Mouse (Mus musculus): ENCODE data around the gene Rara. TPM values are rescaled to one million over a fixed set of nuclear protein-coding genes. Genes with fewer than 3 reads are reported as not detected.

Gene Rara
- polyA plus RNA-seq, 1 experiment, result 13.5 TPM

DNA sequence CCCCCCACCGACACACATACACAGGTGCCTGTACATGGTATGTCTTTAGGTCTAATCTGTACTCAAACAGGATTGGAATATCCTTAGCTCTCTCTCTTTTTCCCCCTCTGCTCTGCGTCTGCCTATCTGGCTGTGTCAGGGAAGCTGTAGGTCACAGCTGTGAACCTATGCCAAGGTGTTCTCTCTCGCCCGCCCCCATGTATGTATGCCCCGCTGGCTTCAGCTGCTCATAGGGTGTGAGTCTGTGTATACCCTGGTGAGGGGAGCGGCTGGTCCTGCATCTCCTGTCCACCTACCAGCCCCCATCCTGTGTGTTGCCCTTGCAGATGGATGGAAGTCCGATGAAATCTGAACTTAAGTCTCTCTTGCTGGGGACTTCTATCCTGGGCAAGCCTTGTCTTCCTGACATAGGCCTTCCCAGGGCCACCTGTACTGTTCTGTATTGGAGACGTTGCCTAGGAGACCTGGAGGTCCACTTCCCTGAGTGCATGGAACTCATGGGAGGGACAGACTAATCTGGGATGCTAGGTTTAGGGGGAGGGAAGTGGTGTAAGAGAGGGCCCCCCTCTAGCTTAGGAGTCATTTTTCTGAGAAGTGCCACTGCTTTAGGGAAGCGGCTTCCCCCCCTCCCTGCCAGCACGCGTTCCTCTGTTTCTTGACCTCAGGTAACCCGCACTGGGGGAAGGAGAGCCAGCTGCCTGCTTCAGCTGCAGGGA lies 21.8 kb downstream of the Rara start:
- no peak for TF ChIP-seq POLR2A (IDR thresholded peaks at IDR 0.05; ENCODE audit: borderline replicate concordance, insufficient read depth, low read length)
- no peak for TF ChIP-seq CTCF (IDR thresholded peaks at IDR 0.05; ENCODE audit: borderline replicate concordance, insufficient read depth, low read depth, low read length)
- WGBS, result 66% methylated on average over 12 of the region's 12 CpGs
- Histone ChIP-seq H3K4me3 (replicated peaks; ENCODE audit: insufficient read depth, low read depth, low read length) (no peak overlapping the region), H3K27ac (ENCODE audit: insufficient read depth, low read length) (no peak overlapping the region), H3K27me3 (ENCODE audit: control insufficient read depth, insufficient read depth, low read length) (no peaks in the 10 kb centered on the region), H3K4me1 (ENCODE audit: control insufficient read depth, insufficient read depth, low read length) (peaks cover 42% of the 10 kb centered on the region)
- peak in 1 of 2 experiments; percentile 36 for DNase-seq

DNA sequence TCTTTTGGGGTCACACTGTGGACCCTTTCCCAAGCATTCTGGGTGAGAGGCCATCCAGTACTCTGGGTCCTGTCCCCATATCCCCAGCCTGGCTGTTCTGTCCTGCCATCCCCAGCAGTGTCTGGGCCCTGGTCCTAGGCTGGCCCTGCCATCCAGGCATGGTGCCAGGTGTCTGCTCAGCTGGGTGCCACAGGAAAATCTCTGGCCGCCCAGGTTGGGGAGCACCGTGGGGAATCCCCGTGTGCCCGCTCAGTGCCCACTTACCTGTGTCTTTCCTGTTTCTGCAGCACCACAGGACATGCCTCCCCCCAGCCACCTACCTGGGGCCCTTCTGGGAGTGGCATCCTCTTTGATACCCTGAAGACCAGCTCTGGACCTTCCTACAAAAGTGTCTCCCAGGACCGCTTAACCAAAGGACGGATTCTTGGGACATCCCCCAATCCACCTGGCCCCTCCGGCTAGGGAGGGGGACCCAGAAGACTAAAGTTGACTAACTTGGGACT lies 22.4 kb downstream of the Rara start:
- 29% methylated on average over 7 of the region's 7 CpGs for whole genome bisulfite sequencing
- TF ChIP-seq POLR2A (IDR thresholded peaks at IDR 0.05; ENCODE audit: borderline replicate concordance, insufficient read depth, low read length) (no peak), CTCF (IDR thresholded peaks at IDR 0.05; ENCODE audit: borderline replicate concordance, insufficient read depth, low read depth, low read length) (no peak)
- peak; percentile 71 to 74 for DNase-seq

DNA sequence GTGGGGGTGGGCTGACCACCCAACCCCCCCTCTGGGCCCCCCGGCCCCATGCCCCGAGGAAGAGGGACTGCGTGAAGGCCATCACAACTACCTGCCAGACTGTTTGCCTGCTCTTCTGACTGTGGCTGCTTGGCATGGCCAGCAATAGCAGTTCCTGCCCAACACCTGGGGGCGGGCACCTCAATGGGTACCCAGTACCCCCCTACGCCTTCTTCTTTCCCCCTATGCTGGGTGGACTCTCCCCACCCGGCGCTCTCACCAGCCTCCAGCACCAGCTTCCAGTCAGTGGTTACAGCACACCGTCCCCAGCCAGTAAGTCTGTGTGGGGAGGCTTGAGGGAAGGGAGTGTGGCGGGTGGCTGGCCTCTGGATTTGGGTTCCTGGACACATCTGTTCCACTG lies 22.9 kb downstream of the Rara start:
- Histone ChIP-seq H3K4me3 (replicated peaks; ENCODE audit: insufficient read depth, low read depth, low read length) (no peak overlapping the region), H3K27ac (ENCODE audit: insufficient read depth, low read length) (no peak overlapping the region), H3K27me3 (ENCODE audit: control insufficient read depth, insufficient read depth, low read length) (no peaks in the 10 kb centered on the region), H3K4me1 (ENCODE audit: control insufficient read depth, insufficient read depth, low read length) (peaks cover 52% of the 10 kb centered on the region)
- WGBS, result 57% methylated on average over 9 of the region's 9 CpGs
- TF ChIP-seq POLR2A (IDR thresholded peaks at IDR 0.05; ENCODE audit: borderline replicate concordance, insufficient read depth, low read length) (no peak), CTCF (IDR thresholded peaks at IDR 0.05; ENCODE audit: borderline replicate concordance, insufficient read depth, low read depth, low read length) (no peak)
- DNase-seq, result no peak

More for the DNA sequence above, 22.4 kb downstream of the Rara start:
- Histone ChIP-seq H3K27me3 (ENCODE audit: control insufficient read depth, insufficient read depth, low read length) (no peaks in the 10 kb centered on the region), H3K4me1 (ENCODE audit: control insufficient read depth, insufficient read depth, low read length) (peaks cover 48% of the 10 kb centered on the region), H3K4me3 (replicated peaks; ENCODE audit: insufficient read depth, low read depth, low read length) (no peak overlapping the region), H3K27ac (ENCODE audit: insufficient read depth, low read length) (no peak overlapping the region)

DNA sequence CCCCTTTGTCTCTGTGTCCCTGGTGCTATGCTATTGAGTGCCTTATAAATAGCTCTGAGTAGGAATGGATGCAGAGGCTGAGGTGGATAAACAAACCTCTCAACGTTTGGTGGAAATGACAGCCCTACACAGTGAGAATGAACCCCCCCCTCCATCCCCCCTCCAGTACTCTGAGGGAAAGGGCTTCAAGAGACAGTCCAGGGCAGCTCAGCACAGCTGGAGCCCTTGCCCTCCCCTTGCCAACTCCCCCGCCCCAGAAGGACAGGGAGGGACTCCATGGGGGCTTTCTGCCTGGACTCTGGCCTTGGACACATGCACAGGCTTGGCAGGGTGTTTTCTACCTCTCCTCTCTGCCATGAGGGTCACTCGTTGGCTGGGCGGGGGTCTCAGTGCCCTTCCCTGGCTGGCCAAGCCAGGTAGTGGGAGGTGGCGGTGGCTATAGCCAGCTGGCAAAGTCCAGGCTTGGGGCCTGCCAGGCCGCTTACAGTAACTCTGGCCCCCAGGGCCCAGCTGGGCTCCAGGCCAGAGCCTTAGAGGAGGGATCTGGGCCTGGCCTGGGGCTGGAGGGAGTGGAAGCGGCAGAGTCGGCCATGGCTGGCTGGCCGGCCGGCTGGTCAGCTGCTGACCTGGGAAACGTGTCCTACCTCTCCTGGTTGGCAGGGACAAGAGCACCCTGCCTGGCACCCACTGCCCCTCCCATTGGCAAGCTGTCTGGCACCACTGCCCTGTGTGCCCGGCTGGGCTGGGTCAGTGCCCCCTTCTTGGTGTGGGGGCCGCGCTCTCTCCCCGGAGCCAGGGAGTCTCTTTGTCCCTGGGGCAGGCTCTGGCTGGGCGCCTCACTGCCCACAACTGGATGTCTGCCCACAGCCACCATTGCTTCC lies 23.6 kb downstream of the Rara start:
- Histone ChIP-seq H3K4me3 (replicated peaks; ENCODE audit: insufficient read depth, low read depth, low read length) (no peak overlapping the region), H3K4me1 (ENCODE audit: control insufficient read depth, insufficient read depth, low read length) (peaks cover 56% of the 10 kb centered on the region), H3K27ac (ENCODE audit: insufficient read depth, low read length) (0 out of 2 replicates have a peak overlapping the region, but pooled peaks have one; percentile 2), H3K27me3 (ENCODE audit: control insufficient read depth, insufficient read depth, low read length) (no peaks in the 10 kb centered on the region)
- WGBS, result 6% methylated on average over 16 of the region's 16 CpGs
- peak; percentile 84 to 89 for DNase-seq
- TF ChIP-seq POLR2A (IDR thresholded peaks at IDR 0.05; ENCODE audit: borderline replicate concordance, insufficient read depth, low read length), result no peak
- TF ChIP-seq CTCF (IDR thresholded peaks at IDR 0.05; ENCODE audit: borderline replicate concordance, insufficient read depth, low read depth, low read length), result no peak

- Histone ChIP-seq H3K27me3 (ENCODE audit: control insufficient read depth, insufficient read depth, low read length) (no peaks in the 10 kb centered on the region), H3K4me1 (ENCODE audit: control insufficient read depth, insufficient read depth, low read length) (peaks cover 56% of the 10 kb centered on the region), H3K27ac (ENCODE audit: insufficient read depth, low read length) (no peak overlapping the region), H3K4me3 (replicated peaks; ENCODE audit: insufficient read depth, low read depth, low read length) (no peak overlapping the region)
- WGBS, result 40% methylated on average over 1 of the region's 1 CpGs
- TF ChIP-seq POLR2A (IDR thresholded peaks at IDR 0.05; ENCODE audit: borderline replicate concordance, insufficient read depth, low read length), result no peak
- no peak for DNase-seq
Observed at GRCm38 (mm10) chr11:98952111-98952510, 24.5 kb downstream of the Rara start.

DNA sequence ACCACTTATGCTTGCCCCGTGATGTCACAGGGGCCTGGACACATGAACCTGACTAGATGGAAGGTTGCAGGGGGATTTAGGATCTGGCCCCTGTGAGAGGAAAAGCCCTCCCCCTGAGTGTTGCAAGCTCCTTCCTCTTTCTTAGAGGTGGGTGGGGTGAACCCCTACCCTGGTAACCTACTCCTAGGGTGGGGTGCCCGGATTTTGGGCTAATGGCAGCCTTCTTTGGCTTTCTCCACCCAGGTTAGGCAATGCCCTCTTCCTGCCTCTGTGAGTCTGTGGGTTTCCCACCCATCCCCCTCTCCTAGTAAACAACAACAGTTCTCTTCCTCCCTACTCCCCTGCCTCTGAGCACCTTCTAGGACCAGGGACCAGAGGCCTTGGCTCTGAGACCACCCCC lies 25.1 kb downstream of the Rara start:
- WGBS, result 75% methylated on average over 2 of the region's 2 CpGs
- no peak overlapping the region for H3K27ac ChIP-seq (ENCODE audit: insufficient read depth, low read length)
- H3K27me3 ChIP-seq (ENCODE audit: control insufficient read depth, insufficient read depth, low read length), result no peaks in the 10 kb centered on the region
- H3K4me1 ChIP-seq (ENCODE audit: control insufficient read depth, insufficient read depth, low read length), result peaks cover 54% of the 10 kb centered on the region
- no peak overlapping the region for H3K4me3 ChIP-seq (replicated peaks; ENCODE audit: insufficient read depth, low read depth, low read length)
- no peak for DNase-seq
- no peak for TF ChIP-seq POLR2A (IDR thresholded peaks at IDR 0.05; ENCODE audit: borderline replicate concordance, insufficient read depth, low read length)
- TF ChIP-seq CTCF (IDR thresholded peaks at IDR 0.05; ENCODE audit: borderline replicate concordance, insufficient read depth, low read depth, low read length), result no peak

- no peaks in the 10 kb centered on the region for H3K27me3 ChIP-seq (ENCODE audit: control insufficient read depth, insufficient read depth, low read length)
- 40% methylated on average over 2 of the region's 2 CpGs for WGBS
- H3K4me1 ChIP-seq (ENCODE audit: control insufficient read depth, insufficient read depth, low read length), result peaks cover 54% of the 10 kb centered on the region
- no peak for TF ChIP-seq CTCF (IDR thresholded peaks at IDR 0.05; ENCODE audit: borderline replicate concordance, insufficient read depth, low read depth, low read length)
- no peak for TF ChIP-seq POLR2A (IDR thresholded peaks at IDR 0.05; ENCODE audit: borderline replicate concordance, insufficient read depth, low read length)
- no peak for DNase-seq
- no peak overlapping the region for H3K27ac ChIP-seq (ENCODE audit: insufficient read depth, low read length)
- H3K4me3 ChIP-seq (replicated peaks; ENCODE audit: insufficient read depth, low read depth, low read length), result no peak overlapping the region
Observed at GRCm38 (mm10) chr11:98953361-98953760, 25.7 kb downstream of the Rara start.

Data from cerebellum, adult 2 months (tissue).